Mouse (Mus musculus): ENCODE measurements around the gene Tprn.
"Not testable (repeated sequence)": the region's sequence is repeated elsewhere in the genome, so short reads cannot be mapped to it uniquely, and the experiment has no call there.

The Tprn gene

DNA sequence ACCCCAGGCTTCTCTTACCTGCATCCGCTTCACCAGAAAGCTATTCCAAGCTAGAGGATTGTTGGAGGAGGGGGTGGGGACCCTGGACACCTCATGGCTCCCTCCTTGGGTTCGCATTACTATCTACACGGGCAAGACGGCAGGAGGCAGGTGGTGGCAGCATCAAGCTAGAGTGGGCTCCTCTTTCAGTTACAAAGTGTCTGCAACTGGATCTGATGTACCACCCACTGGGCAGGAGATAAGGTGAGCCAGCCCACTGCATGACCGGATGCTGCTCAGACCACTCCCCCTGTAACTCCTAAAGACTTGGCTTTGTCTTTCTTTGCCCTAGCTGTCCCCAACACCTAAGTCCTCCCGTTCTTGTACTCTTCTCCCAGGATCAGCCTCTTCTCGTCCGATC is 25.8 kb upstream of the Tprn start, which contains the start of gene Rnf224:
Rnf224 (minus strand) TSS at position 174 of the 400 bp plus-strand sequence.
- no peak for DNase-seq (ENCODE audit: low spot score in 2 of 2)

DNA sequence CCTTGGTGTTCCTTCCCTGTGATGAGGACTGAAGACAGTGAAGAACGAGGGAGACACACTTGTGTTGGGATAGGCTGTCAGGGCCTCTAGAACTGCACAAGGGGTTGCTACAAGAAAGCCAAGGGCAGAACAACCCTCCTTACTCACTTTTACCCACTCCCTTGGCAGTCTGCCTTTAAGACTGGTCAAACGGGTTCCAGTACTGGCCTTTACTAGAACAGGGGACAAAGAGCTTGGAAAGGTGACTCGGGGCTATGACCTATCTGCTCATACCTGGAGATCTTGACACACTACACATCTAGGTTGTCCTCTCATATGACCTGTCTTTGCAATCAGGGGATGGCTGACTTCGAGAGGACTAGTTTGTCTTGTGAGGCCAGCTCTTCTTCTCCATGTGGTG is 24.9 kb upstream of the Tprn start:
- no peak for DNase-seq (ENCODE audit: low spot score in 2 of 2)

DNA sequence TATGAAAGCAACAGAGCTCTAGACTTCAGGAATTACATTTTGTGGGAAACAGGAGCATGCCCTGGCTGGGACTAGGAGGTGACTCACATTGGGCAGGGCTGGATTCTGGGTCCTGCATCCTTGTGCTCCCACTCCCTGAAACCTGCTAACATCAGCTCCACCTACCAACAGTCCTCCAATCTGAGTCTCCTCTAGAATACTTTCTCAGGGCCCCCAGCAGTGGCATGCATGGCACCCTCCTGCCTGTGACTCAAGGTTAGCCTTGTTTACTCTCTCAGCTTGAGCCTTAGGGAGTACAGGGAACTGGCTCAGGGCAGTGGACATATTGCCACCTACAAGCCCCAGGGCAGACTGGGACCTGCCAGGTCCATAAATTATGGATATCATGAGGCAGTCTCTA is 24.3 kb upstream of the Tprn start:
- no peak for DNase-seq (ENCODE audit: low spot score in 2 of 2)

DNA sequence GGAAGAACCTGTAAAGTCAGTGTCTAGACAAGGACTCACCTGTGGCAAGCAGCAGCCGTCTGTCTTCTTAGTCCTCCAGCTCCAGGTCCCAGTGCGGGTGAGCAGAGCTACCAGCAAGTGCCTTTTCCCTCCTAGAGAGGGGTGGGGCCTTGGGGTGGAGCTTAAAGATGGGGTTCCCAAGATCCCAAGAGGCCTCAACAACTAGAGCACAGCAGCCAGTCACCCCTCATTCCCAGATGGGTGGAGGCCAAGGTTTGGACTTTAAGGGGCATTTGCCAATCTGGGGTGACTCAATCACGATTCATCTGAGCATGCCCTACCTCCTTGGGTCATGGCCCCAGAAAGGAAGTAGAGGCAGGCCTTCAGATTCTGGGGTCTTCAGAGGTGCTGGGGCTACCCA is 22.7 kb upstream of the Tprn start:
- no peak for DNase-seq (ENCODE audit: low spot score in 2 of 2)

DNA sequence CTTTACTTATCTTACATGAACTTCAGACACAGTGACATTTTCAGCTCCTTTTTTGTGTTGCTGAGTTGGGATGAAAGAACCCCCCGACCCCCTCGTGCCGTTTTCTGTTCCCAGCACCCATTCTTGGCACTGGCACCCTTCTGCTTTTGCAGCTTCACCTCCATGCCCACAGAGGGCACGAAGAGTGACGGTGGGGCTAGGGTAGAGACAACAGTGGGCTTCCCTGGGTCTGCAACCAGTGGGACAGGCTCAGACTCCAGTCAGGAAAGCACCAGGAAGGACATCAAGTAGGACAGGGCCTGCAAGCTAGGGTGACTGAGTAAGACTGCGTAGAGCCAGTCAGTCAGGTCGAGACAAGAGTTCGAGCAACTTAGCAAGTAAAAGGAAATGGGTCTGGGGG is 22.1 kb upstream of the Tprn start:
- no peak for DNase-seq (ENCODE audit: low spot score in 2 of 2)

DNA sequence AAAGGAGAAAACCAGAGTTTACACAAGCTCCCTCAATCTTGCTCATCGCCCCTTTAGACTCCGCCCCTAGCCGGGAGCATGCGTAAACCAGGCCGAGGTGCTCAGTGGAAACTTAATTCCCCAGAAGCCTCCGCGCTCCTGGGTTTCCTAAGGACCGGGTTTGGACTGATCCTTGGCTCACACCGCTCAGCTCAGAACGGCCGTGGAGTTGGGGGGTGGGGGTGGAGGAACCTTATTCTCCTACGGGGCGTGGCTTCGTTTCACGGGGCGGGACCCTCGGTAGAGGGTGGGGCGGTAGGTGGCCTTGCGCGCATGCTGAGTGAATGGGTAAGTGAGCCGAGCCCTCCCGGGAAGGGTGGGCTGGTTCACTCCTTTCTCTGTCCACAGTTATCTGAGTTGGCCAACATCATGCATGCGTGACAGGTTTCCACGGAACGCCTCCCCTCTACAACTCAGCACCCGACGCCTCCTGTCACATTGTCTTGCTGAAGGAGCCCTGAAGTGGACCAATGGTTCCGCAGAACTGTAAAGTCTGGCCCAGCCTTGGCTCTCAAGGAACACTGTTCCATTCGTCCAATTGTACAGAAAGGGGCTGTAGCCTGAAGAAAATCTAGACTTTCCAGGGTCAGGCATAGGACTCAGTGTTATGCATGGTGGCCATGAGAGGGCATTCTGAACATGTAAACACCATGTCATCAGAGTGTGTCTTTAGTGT is 21.5 kb upstream of the Tprn start:
- DNase-seq (ENCODE audit: low spot score in 2 of 2) = peak; percentile 57 to 60

DNA sequence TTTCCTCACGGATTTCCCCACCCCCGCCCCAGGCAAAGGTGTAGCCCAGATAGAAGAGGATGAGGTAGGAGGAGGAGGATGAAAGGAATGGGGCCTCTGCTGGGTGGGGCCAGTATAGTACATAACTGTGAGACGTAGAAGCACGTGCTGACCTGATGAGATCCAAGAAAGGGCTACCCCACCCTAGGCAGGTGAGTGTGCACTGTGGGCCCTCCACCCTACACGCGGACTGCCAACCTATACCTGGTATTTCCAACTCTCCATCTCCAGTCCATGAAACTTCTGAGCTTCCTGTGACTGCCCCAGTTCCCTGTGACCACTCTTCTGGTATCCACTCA is 21.0 kb upstream of the Tprn start:
- DNase-seq (ENCODE audit: low spot score in 2 of 2) = no peak

DNA sequence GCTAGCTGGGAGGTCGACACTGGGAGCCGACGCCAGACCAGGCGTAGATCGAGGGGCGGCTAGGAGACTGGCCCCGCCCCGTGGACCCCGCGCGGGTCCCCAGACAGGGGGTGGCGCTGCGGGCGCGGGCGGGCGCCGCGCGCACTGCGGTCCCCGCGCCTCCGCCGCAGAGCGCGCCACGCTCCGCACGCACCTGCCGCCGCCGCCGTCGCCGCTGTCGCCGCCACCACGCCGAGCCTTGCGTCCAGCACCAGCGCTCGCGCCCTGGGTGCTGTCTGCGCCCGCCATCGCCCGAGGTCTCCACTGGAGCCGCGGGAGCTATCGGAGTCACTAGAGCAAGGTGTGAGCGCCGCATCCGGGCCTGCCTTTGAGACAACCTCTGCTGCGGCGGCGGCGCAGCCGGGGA is 20.3 kb upstream of the Tprn start, which contains the start of the genes Rnf208 and Cysrt1:
Rnf208 (plus strand) TSS at position 155 of the 406 bp plus-strand sequence.
Cysrt1 (minus strand) TSS at position 352 of the 406 bp plus-strand sequence.
- DNase-seq (ENCODE audit: low spot score in 2 of 2) = no peak

DNA sequence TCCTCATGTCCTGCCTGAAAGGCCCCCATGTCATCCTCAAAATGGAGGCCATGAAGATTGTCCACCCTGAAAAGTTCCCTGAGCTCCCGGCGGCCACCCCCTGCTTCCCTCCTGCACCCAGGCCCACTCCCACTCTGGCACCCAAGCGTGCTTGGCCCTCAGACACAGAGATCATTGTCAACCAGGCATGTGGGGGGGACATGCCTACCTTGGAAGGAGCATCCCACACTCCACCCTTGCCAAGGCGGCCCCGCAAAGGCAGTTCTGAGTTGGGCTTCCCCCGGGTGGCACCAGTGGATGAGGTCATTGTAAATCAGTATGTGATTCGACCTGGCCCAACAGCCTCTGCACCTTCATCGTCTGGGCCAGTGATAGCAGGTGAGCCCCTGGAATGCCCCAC is 19.1 kb upstream of the Tprn start:
- no peak for DNase-seq (ENCODE audit: low spot score in 2 of 2)

DNA sequence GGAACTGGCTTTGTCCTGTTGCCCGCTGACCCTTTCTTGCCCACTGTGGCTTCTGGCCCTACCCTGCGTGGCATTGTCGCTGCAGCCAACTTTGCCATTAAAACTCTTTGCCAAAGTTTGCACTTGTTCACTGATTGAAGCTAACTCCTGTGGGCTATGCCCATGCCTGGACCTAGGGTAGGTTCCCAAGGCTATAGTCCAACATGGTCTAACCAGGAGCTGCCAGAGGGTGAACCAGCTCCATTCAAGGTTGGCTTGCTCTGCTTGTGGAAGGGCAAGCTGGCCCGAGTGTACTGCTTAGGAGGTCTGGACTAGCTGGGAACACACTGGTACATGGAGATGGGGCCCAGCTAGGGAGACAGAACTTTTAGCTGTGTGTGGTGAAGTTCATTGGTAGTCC is 18.3 kb upstream of the Tprn start:
- no peak for DNase-seq (ENCODE audit: low spot score in 2 of 2)

DNA sequence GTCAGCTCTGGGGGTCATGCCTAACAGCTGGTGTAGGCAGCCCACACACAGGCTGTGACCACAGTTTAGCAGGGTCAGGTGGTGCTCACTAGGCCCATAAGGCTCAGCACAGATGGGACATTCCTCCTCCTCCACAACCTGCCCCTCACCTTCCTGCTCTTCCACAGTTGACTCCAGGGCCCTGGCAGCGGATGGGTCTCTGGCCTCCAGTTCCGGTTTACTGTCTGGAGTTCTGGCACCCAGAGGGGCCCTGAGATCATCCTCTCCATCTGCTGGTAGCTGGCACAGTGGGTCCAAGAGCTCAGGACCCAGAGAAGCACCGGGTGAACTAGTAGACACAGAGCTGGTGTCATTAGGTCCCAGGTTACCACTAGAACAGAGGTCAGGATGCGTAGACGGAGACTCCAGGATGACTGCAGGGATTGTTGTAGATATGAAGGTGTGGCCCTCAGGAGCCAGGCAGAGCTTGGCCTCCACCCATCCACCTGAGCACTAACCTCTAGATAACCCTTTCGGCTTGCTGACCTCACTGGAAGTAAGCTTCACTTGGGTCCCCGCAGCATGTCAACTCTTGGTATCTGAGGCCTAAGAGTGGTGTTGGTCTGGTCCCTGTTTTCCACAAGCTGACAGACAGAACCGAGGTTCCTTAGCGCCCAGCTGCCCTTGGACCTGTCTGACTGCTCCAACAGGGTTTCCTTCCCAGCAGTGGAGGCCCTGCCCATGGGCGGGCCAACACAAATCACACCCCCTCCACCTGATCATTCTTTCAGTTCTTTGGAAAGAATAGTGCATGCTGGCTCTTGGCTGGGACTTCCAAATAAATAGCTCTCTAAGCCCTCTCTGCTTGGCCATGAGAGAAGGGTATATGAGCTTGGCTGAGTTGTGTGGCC is 16.0 kb upstream of the Tprn start, which contains the start of gene AL732309.1:
AL732309.1 (minus strand) TSS at position 681 of the 890 bp plus-strand sequence.
- no peak for DNase-seq (ENCODE audit: low spot score in 2 of 2)

DNA sequence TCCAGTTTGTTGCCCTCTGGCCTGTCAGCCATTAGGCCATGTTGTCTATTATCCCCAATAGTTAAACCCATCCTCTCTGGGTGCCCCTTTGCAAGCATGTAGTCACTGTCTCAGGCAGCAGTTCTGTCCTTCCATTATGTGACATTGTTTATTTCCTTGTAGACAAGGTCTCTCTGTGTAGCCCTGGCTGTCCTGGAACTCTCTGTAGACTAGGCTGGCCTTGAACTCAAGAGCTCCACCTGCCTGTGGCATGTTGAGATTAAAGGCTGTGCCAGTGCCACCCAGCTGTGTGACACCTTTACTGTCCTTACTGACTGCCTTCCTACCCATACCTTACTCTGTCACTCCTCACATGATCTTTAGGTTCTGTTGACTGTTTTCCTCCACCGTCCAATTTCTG is 10.1 kb upstream of the Tprn start:
- no peak for DNase-seq (ENCODE audit: low spot score in 2 of 2)

DNA sequence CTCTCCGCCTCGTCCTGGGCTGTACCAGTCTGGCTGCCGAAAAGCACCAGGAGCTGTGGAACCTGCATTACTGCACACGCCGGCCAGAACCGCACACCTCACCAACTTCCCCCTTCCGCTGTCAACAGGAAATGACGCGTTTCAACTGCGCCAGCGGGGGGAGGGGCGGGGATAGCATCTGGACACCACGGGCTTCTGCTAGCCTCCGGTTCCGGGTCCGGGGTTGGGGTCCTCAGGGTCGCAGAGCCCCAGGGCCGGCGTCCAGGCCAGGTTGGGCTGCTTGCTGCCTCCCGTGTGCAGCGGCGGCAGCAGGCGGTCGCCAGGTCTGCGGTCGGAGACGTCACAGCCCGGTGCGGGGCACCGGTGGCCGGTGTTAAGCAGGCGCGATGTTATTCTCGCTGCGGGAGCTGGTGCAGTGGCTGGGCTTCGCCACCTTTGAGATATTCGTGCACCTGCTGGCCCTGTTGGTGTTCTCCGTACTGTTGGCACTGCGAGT is 7.1 kb upstream of the Tprn start, which contains the start of gene Tmem203:
Tmem203 (plus strand) TSS at position 156 of the 496 bp plus-strand sequence.
- DNase-seq (ENCODE audit: low spot score in 2 of 2) = peak; percentile 82 to 85

DNA sequence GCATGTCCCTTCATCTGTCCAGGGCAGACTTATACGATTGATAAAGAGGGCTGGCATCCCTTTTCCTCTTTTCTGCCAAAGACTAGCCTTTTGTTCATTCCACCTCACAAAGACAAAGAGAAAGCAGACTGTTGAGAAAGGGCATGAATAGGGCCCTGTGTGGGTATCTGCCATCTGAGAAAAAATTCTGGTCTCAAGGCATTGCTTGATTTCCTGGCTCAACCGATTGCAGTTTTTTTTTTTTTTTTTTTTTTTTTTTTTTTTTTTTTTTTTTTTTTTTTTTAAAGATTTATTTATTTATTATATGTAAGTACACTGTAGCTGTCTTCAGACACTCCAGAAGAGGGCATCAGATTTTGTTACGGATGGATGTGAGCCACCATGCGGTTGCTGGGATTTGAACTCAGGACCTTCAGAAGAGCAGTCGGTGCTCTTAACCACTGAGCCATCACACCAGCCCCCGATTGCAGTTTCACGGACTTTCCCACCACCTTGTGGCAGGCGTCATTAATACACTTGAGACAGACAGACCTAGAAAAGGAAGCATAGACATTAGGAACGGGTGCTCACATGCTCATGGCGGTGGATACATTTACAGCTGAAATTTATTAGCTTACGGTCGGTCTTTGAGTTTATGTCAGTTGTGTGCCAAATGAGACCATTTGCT is 5.8 kb upstream of the Tprn start:
- DNase-seq (ENCODE audit: low spot score in 2 of 2) = not testable (repeated sequence)

DNA sequence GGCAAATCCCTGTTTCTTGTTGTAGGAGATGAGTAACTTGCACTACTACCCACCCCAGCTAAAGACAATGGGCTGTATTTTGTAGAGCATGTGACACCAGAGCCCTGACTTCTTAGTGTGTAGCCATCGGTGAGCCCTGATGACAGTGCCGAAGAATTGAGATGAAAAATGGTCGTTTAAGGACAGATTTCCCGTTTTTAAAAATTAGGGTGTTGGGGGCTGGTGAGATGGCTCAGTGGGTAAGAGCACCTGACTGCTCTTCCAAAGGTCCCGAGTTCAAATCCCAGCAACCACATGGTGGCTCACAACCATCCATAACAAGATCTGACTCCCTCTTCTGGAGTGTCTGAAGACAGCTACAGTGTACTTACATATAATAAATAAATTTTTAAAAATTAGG is 5.2 kb upstream of the Tprn start:
- not testable (repeated sequence) for DNase-seq (ENCODE audit: low spot score in 2 of 2)

DNA sequence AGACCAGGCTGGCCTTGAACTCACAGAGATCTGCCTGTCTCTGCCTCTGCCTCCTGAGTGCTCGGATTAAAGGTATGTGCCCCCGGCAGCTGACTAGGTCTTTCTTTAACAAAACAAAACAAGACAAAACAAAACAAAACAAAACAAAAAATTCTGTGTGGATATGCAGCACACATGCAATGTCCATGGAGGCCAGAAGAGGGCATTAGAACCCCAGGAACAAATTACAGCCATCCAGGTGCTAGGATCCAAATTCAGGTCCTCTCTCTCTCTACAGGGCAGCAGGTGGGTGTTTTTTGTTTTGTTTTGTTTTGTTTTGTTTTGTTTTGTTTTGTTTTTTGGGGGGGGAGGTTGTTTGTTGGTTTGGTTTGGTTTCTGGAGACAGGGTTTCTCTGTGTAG is 3.5 kb upstream of the Tprn start:
- no peak for DNase-seq (ENCODE audit: low spot score in 2 of 2)

DNA sequence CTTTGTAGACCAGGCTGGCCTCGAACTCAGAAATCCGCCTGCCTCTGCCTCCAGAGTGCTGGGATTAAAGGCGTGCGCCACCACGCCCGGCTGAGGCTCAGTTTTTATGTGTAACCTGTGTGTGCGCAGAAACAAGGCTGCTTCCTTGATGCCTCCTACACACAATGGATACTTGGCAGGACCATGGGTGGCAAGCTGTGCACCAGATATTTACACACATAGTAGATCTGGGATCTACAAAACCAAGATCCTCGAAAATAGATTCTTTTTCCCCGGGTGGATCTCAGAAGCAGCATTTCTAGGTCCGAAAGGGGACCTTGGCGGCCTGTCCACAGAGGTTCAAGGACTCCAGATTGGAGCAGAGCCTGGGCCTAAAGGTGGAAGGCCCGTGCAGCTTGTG is 548 bp upstream of the Tprn start:
- no peak for DNase-seq (ENCODE audit: low spot score in 2 of 2)

DNA sequence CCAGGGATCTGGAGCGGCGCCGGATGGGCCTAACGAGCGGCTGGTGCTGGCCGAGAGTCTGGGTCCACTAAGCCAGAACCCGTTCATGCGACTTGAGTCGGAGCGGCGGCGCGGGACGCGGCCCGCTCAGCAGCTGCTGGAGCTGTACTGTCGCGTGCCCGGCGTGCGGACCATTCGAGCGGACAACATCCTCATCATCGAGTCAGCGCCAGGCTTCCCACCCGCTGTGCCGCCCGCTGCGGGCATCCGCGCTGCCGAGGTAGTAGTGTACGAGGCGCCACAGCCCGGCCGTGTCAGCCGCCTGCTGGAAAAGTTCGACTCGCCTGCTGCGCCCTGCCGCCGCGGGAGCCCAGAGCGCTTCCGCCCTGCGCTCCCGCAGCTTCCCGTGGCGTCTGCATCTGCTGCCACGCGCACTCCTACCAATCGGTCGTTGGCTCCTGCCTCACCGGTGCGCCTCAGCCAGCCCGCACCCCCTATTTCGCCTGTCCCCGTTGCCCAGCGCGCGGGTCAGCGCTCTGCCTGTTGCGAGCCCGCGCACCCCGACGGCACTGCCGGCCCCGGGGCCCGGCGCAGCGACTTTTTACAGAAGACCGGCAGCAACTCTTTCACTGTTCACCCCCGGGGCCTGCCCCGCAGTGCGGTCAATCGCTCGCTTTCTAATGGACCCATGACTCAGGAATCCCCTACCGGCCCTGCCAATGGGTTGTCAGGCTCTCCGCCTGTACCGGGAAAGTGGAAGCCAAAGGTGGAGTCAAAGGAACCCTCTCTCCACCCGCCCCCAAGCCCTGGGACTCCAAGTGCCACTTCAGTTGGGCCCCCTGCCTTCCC is 591 bp downstream of the Tprn start:
- DNase-seq (ENCODE audit: low spot score in 2 of 2) = no peak

DNA sequence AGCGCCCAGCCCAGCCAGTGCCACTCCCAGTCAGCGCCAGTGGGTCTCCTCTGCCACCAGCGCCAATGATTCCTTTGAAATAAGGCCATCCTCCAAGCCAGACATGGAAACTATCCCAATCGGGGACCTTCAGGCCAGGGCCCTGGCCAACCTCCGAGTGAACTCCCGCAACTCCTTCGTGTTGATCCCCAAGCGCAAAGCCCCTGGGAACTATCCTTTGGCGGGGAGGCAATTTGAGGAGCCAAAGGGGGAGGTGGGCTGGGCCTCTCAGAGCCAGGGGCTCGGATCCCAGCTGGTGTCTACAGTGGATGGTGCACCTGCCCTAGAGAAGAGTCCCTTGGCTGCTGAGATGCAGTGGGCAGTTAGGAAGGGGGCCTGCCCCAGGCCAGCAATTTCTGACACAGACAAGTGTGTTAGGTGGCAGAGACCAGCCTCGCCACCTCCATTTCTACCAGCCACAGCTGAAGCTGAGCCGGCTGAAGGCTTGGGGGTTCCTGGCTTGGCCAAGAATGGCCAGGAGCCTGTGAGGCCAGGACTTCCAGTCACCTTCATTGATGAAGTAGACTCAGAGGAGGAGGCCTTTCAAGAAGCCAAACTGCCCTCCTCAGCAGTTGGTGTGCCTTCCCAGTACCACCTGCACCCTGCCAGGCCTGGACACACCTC is 1.3 kb downstream of the Tprn start:
- no peak for DNase-seq (ENCODE audit: low spot score in 2 of 2)

DNA sequence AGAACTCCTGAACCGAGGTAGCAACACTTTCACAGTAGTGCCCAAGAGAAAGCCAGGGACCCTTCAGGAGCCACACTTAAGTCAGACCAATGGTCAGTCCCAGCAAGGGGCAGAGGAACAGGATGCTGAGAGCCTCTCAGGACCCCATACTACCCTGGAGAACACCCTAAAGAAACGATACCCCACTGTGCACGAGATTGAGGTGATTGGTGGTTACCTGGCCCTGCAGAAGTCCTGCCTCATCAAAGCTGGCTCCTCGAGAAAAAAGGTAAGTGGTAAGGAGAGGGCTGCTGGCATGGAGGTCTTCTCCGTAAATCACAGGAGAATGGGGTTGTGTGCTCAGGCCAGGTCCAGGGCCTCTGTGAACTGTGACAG is 1.9 kb downstream of the Tprn start:
- no peak for DNase-seq (ENCODE audit: low spot score in 2 of 2)

DNA sequence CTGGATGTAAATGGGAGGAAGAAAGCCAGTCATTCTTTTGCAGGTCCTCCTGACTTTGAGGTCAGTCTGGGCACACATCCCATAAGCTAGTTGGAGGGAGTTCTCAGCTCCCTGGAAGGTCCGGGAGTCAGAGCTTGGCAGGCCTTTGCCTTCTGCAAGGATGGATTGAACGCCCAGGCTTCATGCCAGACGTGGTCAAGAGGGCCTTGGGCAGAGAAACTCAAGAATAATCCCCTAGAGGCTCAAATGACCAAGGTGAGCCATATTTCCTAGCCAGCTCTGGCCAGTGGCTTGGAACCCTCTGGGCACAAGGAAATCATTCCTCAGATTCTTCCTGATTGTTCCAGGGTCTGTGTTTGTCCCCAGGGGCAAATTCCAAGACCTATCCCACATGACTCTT is 2.4 kb downstream of the Tprn start:
- DNase-seq (ENCODE audit: low spot score in 2 of 2) = no peak

Measured in heart, adult 9 months (tissue).